Mouse (Mus musculus) Muller cell, postnatal 12 days (primary cell): ENCODE measurements at regions not wholly inside any gene's neighbourhood (a gene's known extent, or its start where the extent isn't known, plus 50 kb on each side); places are given as distances from the start of the nearest gene placed in this dataset.

Experiments used
- DNase-seq: peaks from one replicate; pipeline ENCODE4 v3.0.0-alpha.2; 2015; ENCODE audit errors: inconsistent ontology term

- DNase-seq: no peak
These were observed 82.7 kb upstream of the Rarb start for GRCm38 (mm10) chr14:16901534-16902147.

DNA sequence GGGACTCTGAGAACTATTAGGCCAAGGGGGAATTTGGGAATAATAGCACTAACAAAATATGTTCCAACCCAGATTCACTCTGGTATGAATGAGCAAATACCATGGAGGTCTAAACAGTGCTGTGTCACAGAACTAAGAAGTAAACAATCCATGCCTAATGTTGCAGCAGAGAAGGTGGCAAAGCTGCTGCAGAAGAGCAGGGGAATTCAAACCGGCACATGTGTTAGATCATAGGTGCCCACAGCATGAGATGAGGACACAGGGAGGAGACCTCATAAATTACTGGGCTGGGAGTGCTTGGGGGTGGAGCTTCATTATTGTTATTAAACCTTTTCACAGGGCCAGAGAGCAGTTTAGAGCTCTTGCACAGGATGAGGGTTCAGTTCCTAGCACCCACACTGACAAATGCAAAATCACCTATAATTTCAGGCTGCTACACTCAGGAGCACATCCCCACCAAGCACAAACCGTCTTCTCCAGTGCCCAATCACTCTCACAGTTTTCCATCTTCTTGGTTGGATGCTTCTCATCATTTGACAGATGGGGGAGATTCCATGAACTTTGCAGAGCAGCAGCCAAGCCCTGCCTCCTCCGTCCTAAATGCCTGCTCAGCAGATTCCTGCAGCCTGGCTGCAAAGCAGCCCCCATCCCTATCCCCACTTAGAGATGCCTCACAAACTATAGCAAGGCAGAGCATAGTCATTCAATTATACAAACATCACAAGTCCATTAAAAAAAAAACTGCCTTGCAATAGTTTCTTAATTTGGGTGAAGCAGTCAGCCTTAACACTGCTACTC is 79.0 kb upstream of the Rarb start:
- no peak for DNase-seq

GRCm38 (mm10) chr14:16896974-16897373 is 78.0 kb upstream of the Rarb start:
- no peak for DNase-seq

GRCm38 (mm10) chr14:16881249-16881648 is 62.3 kb upstream of the Rarb start:
- no peak for DNase-seq

GRCm38 (mm10) chr14:16869221-16869620 is 50.3 kb upstream of the Rarb start:
- no peak for DNase-seq
